Mouse (Mus musculus) Patski (cell line): ENCODE measurements around the gene Fam173b. TPM values are rescaled to one million over a fixed set of nuclear protein-coding genes. Genes with fewer than 3 reads are reported as not detected.

Experiments used
- ATAC-seq: fragments of 100-300 bp; one replicate; pipeline ENCODE4 v1.8.0; 2021
- CTCF ChIA-PET: fragments of 350-600 bp; sonication (Branson Sonifier 250); formaldehyde crosslinking; loops from one replicate; lab custom pipeline; 2022; ENCODE audit warnings: inconsistent platforms; lab: Charles Lee
- POLR2A ChIA-PET: fragments of 350-600 bp; sonication (Branson Sonifier 250); formaldehyde crosslinking; loops from one replicate; lab custom pipeline; 2022; ENCODE audit warnings: antibody characterized with exemption, inconsistent platforms; lab: Charles Lee
- DNase-seq: peaks from one replicate; pipeline ENCODE4 v3.0.0-alpha.2; 2011; ENCODE audit warnings: low read depth, low spot score
- H3K27me3 ChIP-seq: fragments of 371-371 bp; one replicate; pipeline ENCODE4 v1.5.1; 2021
- CTCF ChIP-seq: fragments of 100-300 bp; IDR thresholded peaks from one replicate; pipeline ENCODE4 v1.5.1; 2021
- in situ Hi-C: fragments of 300-500 bp; cut with MboI; formaldehyde crosslinking; loops from 3 replicates; pipeline ENCODE4 v1.11.1; 2018; ENCODE audit warnings: low pct_unique_long_range_greater_than_20kb, mixed read lengths
- polyA plus RNA-seq: library from polyadenylated mRNA; unstranded; gene quantifications from one replicate; pipeline ENCODE4 v1.2.3, GENCODE M21; 2021

Gene Fam173b
- 13.3 TPM for polyA plus RNA-seq

- in situ Hi-C loops, result loop anchor here (25.0 kb wide), 2 partner anchors 635 to 1135 kb away; partner anchors contain the start of gene Sema5a
- DNase-seq, result peak; percentile 84
- no peak for TF ChIP-seq CTCF
- ChIA-PET POLR2A (interaction anchor here (1.0 to 1.9 kb wide), 3 partner anchors 8 to 71 kb away, joined by 3 to 6 read pairs (median 4); partner anchors contain the start of gene March6), CTCF (no interaction called here)
- ATAC-seq, result peak; percentile 91
- H3K27me3 ChIP-seq, result no peaks in the 10 kb centered on the region
Measured at GRCm38 (mm10) chr15:31601646-31602374, at the start of gene Fam173b, which contains the start of gene Cct5. TSS of gene Fam173b (plus strand) at chr15:31601852. TSS of gene Cct5 (minus strand) at chr15:31601804.

- ChIA-PET POLR2A (no interaction called here), CTCF (no interaction called here)
- no peak for TF ChIP-seq CTCF
- ATAC-seq (no peak), DNase-seq (no peak)
- in situ Hi-C loops, result no loop called here
- peaks cover 10% of the 10 kb centered on the region for H3K27me3 ChIP-seq
Measured at GRCm38 (mm10) chr15:31554855-31555254, 46.8 kb upstream of the Fam173b start.

- ChIA-PET POLR2A (no interaction called here), CTCF (interaction anchor here (1.3 kb wide), 1 partner anchor 16 kb away, joined by 3 read pairs; no protein-coding TSS in a partner anchor)
- H3K27me3 ChIP-seq, result no peaks in the 10 kb centered on the region
- in situ Hi-C loops, result no loop called here
- no peak for DNase-seq
- no peak for TF ChIP-seq CTCF
- peak; percentile 97 for ATAC-seq
Measured at GRCm38 (mm10) chr15:31561390-31561789, 40.3 kb upstream of the Fam173b start.

GRCm38 (mm10) chr15:31561976-31562375, 39.7 kb upstream of the Fam173b start:
- no peak for DNase-seq
- TF ChIP-seq CTCF, result no peak
- ChIA-PET CTCF (interaction anchor here (1.3 kb wide), 1 partner anchor 17 kb away, joined by 3 read pairs; no protein-coding TSS in a partner anchor), POLR2A (no interaction called here)
- no peaks in the 10 kb centered on the region for H3K27me3 ChIP-seq
- in situ Hi-C loops, result no loop called here
- no peak for ATAC-seq

- CTCF ChIA-PET, result interaction anchor here (1.3 kb wide), 1 partner anchor 18 kb away, joined by 3 read pairs; no protein-coding TSS in a partner anchor
- H3K27me3 ChIP-seq, result no peaks in the 10 kb centered on the region
- DNase-seq (no peak), ATAC-seq (no peak)
- in situ Hi-C loops, result no loop called here
- POLR2A ChIA-PET, result no interaction called here
- no peak for TF ChIP-seq CTCF
Measured at GRCm38 (mm10) chr15:31562847-31563246, 38.8 kb upstream of the Fam173b start.

GRCm38 (mm10) chr15:31563577-31564546, 37.8 kb upstream of the Fam173b start:
- in situ Hi-C loops, result no loop called here
- ChIA-PET POLR2A (interaction anchor here (0.6 kb wide), 1 partner anchor 31 kb away, joined by 3 read pairs; no protein-coding TSS in a partner anchor), CTCF (no interaction called here)
- no peak for TF ChIP-seq CTCF
- no peak for ATAC-seq
- DNase-seq, result no peak
- no peaks in the 10 kb centered on the region for H3K27me3 ChIP-seq

GRCm38 (mm10) chr15:31565184-31565583, 36.5 kb upstream of the Fam173b start, which contains the start of gene Cmbl:
TSS of gene Cmbl (plus strand) at chr15:31565389.
- no peak for DNase-seq
- ChIA-PET CTCF (interaction anchor here (0.9 to 1.8 kb wide), 2 partner anchors 18 to 20 kb away, joined by 3 to 5 read pairs; no protein-coding TSS in a partner anchor), POLR2A (no interaction called here)
- no peak for ATAC-seq
- TF ChIP-seq CTCF, result no peak
- in situ Hi-C loops, result no loop called here
- no peaks in the 10 kb centered on the region for H3K27me3 ChIP-seq

- in situ Hi-C loops, result no loop called here
- POLR2A ChIA-PET, result interaction anchor here (0.8 kb wide), 1 partner anchor 12 kb away, joined by 4 read pairs; no protein-coding TSS in a partner anchor
- DNase-seq (no peak), ATAC-seq (no peak)
- no peaks in the 10 kb centered on the region for H3K27me3 ChIP-seq
- no peak for TF ChIP-seq CTCF
- CTCF ChIA-PET, result interaction anchor here (0.9 to 1.8 kb wide), 2 partner anchors 19 to 21 kb away, joined by 3 to 5 read pairs; no protein-coding TSS in a partner anchor
Measured at GRCm38 (mm10) chr15:31565786-31566185, 35.9 kb upstream of the Fam173b start.

- DNase-seq (no peak), ATAC-seq (no peak)
- in situ Hi-C loops, result no loop called here
- TF ChIP-seq CTCF, result no peak
- POLR2A ChIA-PET, result no interaction called here
- CTCF ChIA-PET, result interaction anchor here (1.1 kb wide), 1 partner anchor 11 kb away, joined by 3 read pairs; no protein-coding TSS in a partner anchor
- H3K27me3 ChIP-seq, result no peaks in the 10 kb centered on the region
Measured at GRCm38 (mm10) chr15:31567431-31567830, 34.2 kb upstream of the Fam173b start.

- no peak for TF ChIP-seq CTCF
- ChIA-PET POLR2A (interaction anchor here (0.6 to 1.0 kb wide), 2 partner anchors 17 to 25 kb away, joined by 3 to 4 read pairs; no protein-coding TSS in a partner anchor), CTCF (interaction anchor here (1.0 to 1.1 kb wide), 2 partner anchors 12 to 18 kb away, joined by 3 read pairs; no protein-coding TSS in a partner anchor)
- ATAC-seq (peak; percentile 40), DNase-seq (no peak)
- in situ Hi-C loops, result no loop called here
- no peaks in the 10 kb centered on the region for H3K27me3 ChIP-seq
Measured at GRCm38 (mm10) chr15:31568581-31568996, 33.1 kb upstream of the Fam173b start.
